Mouse (Mus musculus): ENCODE results near the gene Ccdc93.

DNA sequence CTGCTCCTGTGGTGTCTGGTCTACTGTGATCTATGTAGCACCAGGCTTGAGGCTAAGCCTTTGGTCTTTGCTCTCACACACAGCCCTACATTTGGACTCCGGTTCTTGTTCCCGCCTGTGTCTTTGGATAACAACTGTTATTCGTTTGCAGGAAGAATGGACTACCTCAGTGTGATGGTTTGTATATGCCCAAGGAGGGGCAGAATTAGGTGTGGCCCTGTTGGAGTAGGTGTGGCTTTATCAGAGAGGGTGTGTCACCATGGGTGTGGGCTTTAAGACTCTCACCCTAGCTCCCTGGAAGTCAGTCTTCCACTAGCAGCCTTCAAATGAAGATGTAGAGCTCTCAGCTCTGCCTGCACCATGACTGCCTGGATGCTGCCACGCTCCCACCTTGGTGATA lies 117.8 kb downstream of the Ccdc93 start:
- TF ChIP-seq CTCF (IDR thresholded peaks at IDR 0.05; ENCODE audit: insufficient read depth, low read length) (no peak), POLR2A (IDR thresholded peaks at IDR 0.05; ENCODE audit: borderline replicate concordance, extremely low read depth, low read depth, low read length) (no peak)

Measured in lung, adult 2 months (tissue).